Mouse (Mus musculus) embryonic facial prominence, embryonic 13.5 days (tissue): ENCODE measurements at regions not wholly inside any gene's neighbourhood (a gene's known extent, or its start where the extent isn't known, plus 50 kb on each side); places are given as distances from the start of the nearest gene placed in this dataset.
"Not testable (repeated sequence)": the region's sequence is repeated elsewhere in the genome, so short reads cannot be mapped to it uniquely, and the experiment has no call there.

Experiments used
- ATAC-seq: fragments of 200-750 bp; cut with Nextera tagmentation; 2 replicates; pipeline ENCODE4 v1.8.0; 2017; ENCODE audit warnings: low read depth; ENCODE audit not compliant: insufficient number of reproducible peaks, insufficient read depth, low FRiP score, low TSS enrichment
- H3K27ac ChIP-seq: fragments of 300-500 bp; sonication (generic); 2 replicates; pipeline ENCODE4 v1.5.1; 2015; ENCODE audit warnings: moderate library complexity, mild to moderate bottlenecking, inconsistent platforms
- H3K27me3 ChIP-seq: fragments of 300-500 bp; sonication (generic); 2 replicates; pipeline ENCODE4 v1.6.1; 2015; ENCODE audit warnings: mild to moderate bottlenecking, inconsistent platforms
- H3K36me3 ChIP-seq: fragments of 300-500 bp; sonication (generic); 2 replicates; pipeline ENCODE4 v1.6.1; 2015; ENCODE audit warnings: mild to moderate bottlenecking, inconsistent platforms
- H3K4me1 ChIP-seq: fragments of 300-500 bp; sonication (generic); 2 replicates; pipeline ENCODE4 v1.6.1; 2015; ENCODE audit warnings: inconsistent platforms
- H3K4me2 ChIP-seq: fragments of 300-500 bp; sonication (generic); 2 replicates; pipeline ENCODE4 v1.6.1; 2015; ENCODE audit warnings: moderate library complexity, mild to moderate bottlenecking, inconsistent platforms
- H3K4me3 ChIP-seq: fragments of 300-500 bp; sonication (generic); 2 replicates; pipeline ENCODE4 v1.5.1; 2015; ENCODE audit warnings: mild to moderate bottlenecking, inconsistent platforms
- H3K9ac ChIP-seq: fragments of 300-500 bp; sonication (generic); 2 replicates; pipeline ENCODE4 v1.6.1; 2015; ENCODE audit warnings: mild to moderate bottlenecking, inconsistent platforms
- H3K9me3 ChIP-seq: fragments of 300-500 bp; sonication (generic); 2 replicates; pipeline ENCODE4 v1.6.1; 2016; ENCODE audit warnings: inconsistent platforms
- WGBS: fragments of 180-500 bp; shearing (Covaris S2); methylation state at CpG from one replicate; pipeline ENCODE4 v1.1.7; 2015; ENCODE audit warnings: mixed read lengths; 5-methylcytosine and 5-hydroxymethylcytosine counted together

DNA sequence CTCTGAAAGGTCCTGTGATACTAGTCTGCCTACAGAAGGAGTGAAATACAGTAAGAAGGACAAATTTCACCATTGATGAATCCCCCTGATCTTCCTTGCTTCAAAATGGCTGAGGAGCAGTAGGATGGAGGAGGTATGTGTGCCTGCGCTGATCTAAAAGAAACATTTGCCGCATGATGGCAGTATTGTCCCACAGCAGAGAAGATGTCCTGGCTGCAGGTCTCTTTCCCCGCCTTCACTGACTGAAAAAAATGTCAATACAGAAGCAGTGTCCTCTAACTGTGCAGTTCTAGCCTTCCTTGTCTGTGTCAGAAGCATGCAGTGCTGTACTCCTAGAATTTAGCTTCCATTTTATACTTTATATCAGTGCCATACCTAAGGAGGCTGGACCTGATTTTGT is 172.0 kb upstream of the Olfr1324 start:
- Histone ChIP-seq H3K36me3 (peaks cover 27% of the 10 kb centered on the region), H3K4me2 (peak overlapping the region; percentile 43), H3K4me3 (peak overlapping the region; percentile 28)
- H3K4me1 ChIP-seq, H3K9ac ChIP-seq, H3K9me3 ChIP-seq, H3K27me3 ChIP-seq, H3K27ac ChIP-seq: not testable (repeated sequence)
- peak; percentile 56; the same call in 1 of the 2 replicates for ATAC-seq
- WGBS: 64% methylated on average over 3 of the region's 3 CpGs

DNA sequence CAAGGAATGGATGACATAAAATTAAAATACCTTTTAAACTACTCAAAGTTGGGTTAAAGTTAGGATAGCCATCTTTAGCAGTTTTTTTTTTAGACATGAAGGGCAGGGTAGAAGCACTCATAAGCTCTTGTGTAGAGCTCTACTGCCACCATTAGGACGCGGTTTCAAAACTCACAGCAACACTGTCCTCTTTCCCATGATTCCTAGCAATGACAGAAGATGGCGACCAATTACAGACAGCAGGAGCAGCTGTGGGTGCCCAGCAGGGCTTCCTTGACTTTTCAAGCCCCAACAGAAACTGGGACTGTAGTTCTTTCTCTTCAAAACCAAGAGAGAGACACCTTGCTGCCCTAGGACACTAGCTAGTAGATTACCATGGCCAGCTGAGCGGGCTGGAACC is 171.5 kb upstream of the Olfr1324 start:
- Histone ChIP-seq H3K36me3 (peaks cover 27% of the 10 kb centered on the region), H3K4me1 (no peaks in the 10 kb centered on the region), H3K27ac (no peak overlapping the region)

DNA sequence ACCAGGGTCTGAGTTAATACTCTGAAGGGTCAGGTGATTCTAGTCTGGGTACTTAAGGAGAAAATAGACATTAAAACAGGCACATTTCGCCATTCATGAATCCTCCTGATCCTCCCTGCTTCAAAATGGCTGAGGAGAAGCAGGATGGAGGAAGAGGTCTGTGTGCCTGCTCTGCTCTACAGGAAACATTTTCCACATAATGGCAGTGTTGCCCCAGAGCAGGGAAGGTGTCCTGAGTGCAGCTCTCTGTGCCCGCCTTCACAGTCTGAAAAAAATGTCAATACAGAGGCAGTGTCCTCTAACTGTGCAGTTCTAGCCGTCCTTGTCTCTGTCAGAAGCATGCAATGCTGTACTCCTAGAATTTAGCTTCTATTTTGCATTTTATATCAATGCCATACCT is 169.3 kb upstream of the Olfr1324 start:
- not testable (repeated sequence) for H3K9me3 ChIP-seq, ATAC-seq

More for the DNA sequence above, 171.5 kb upstream of the Olfr1324 start:
- H3K9ac ChIP-seq: no peak overlapping the region
- H3K9me3 ChIP-seq: no peaks in the 10 kb centered on the region
- 69% methylated on average over 4 of the region's 4 CpGs for WGBS
- no peak for ATAC-seq
- H3K4me2 ChIP-seq: peak overlapping the region; percentile 43
- H3K27me3 ChIP-seq: no peaks in the 10 kb centered on the region
- H3K4me3 ChIP-seq: peak overlapping the region; percentile 28

DNA sequence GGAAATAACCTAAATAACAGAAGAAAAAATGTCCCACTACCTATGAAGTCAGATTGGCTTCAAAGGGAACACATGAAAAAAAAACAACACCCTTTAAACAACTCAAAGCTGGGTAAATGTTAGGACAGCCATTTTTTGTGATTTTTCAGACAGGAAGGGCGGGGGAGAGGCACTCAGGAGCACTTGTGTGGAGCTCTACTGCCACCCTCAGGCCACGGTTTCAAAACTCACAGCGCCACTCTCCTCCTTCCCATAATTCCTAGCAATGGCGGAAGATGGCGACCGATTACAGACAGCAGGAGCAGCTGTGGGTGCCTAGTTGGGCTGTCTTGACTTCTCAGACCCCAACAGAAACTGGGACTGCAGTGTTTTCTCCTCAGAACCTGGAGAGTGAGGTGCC is 168.8 kb upstream of the Olfr1324 start:
- Histone ChIP-seq H3K4me3 (peak overlapping the region; percentile 23; the same call in 1 of the 2 replicates), H3K27me3 (no peaks in the 10 kb centered on the region), H3K36me3 (peaks cover 29% of the 10 kb centered on the region), H3K4me1 (no peaks in the 10 kb centered on the region), H3K27ac (no peak overlapping the region), H3K9ac (no peak overlapping the region), H3K4me2 (peak overlapping the region; percentile 37; the same call in 1 of the 2 replicates), H3K9me3 (no peaks in the 10 kb centered on the region)
- no peak for ATAC-seq
- WGBS: 67% methylated on average over 6 of the region's 6 CpGs

More for the DNA sequence above, 169.3 kb upstream of the Olfr1324 start:
- Histone ChIP-seq H3K4me2 (peak overlapping the region; percentile 37; the same call in 1 of the 2 replicates), H3K4me3 (peak overlapping the region; percentile 23; the same call in 1 of the 2 replicates), H3K36me3 (peaks cover 27% of the 10 kb centered on the region)
- H3K27me3 ChIP-seq, H3K9ac ChIP-seq, H3K4me1 ChIP-seq, H3K27ac ChIP-seq: not testable (repeated sequence)
- 74% methylated on average over 3 of the region's 3 CpGs for WGBS

DNA sequence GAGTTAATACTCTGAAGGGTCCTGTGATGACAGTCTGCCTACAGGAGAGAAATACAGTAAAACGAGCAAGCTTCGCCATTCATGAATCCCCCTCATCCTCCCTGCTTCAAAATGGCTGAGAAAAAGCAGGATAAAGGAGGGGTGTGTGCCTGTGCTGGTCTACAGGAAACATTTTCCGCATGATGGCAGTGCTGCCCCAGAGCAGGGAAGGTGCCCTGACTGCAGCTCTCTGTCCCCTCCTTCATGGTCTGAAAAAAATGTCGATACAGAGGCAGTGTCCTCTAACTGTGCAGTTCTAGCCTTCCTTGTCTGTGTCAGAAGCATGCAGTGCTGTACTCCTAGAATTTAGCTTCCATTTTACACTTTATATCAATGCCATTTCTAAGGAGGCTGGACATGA is 166.7 kb upstream of the Olfr1324 start:
- H3K9me3 ChIP-seq, H3K27me3 ChIP-seq, ATAC-seq, H3K4me2 ChIP-seq, H3K27ac ChIP-seq, H3K4me1 ChIP-seq, H3K4me3 ChIP-seq, H3K9ac ChIP-seq: not testable (repeated sequence)
- 66% methylated on average over 4 of the region's 4 CpGs for WGBS
- H3K36me3 ChIP-seq: peaks cover 41% of the 10 kb centered on the region

DNA sequence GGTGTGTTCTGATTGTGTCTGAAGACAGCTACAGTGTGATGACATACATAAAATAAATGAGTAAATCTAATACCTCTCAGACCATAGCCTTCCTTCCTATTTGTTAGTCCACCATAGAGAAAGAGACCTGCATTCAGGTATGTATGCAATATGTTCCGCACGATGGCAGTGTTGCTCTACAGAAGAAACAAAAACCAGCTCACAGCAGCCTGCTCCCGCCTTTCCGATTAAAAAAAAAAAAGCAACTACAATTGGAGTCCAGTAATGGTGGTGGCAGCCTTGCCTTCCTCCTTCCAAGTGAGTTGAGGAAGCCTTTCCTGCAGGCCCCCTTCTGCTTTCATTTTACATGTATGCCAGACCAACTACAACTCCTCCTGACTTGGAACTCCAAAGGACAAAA is 163.2 kb upstream of the Olfr1324 start:
- WGBS: 56% methylated on average over 4 of the region's 4 CpGs
- H3K36me3 ChIP-seq: peaks cover 22% of the 10 kb centered on the region; the same call in 1 of the 2 replicates
- H3K9me3 ChIP-seq: no peaks in the 10 kb centered on the region
- no peak overlapping the region for H3K9ac ChIP-seq
- H3K4me2 ChIP-seq: 0 out of 2 replicates have a peak overlapping the region, but pooled peaks have one; percentile 28
- no peak overlapping the region for H3K4me3 ChIP-seq
- no peak overlapping the region for H3K27ac ChIP-seq
- no peaks in the 10 kb centered on the region for H3K27me3 ChIP-seq
- ATAC-seq: no peak
- H3K4me1 ChIP-seq: no peaks in the 10 kb centered on the region

DNA sequence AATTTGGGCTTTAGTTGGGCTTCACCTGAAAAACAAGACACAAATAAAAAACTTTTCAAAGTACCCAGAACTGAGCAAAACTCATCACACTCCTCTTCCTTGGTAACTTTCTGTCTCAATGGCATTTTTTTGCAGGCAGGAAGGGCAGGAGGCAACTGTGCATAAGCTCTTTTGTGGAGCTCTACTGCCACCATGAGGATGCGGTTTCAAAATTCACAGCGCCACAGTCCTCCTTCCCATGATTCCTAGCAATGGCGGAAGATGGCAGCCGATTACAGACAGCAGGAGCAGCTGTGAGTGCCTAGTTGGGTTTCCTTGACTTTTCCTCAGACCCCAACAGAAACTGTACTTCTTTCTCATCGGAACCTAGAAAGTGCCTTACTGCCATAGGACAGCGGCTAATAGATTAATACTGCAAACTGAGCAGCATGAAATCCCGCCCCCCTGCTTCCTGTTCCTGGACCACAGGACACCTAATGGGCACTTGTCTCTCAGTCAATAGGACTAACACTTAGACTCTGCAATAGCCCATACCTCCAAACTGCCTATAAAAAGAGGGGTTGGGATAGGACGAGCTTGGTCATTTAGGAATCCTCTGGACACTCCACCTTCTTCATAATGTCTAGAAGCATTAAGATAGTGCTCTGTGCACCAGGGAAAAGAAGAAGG is 162.5 kb upstream of the Olfr1324 start:
- 68% methylated on average over 8 of the region's 8 CpGs for WGBS
- H3K4me1 ChIP-seq: no peaks in the 10 kb centered on the region
- no peak for ATAC-seq
- H3K27me3 ChIP-seq: no peaks in the 10 kb centered on the region
- peaks cover 22% of the 10 kb centered on the region; the same call in 1 of the 2 replicates for H3K36me3 ChIP-seq
- no peak overlapping the region for H3K9ac ChIP-seq
- peak overlapping the region; percentile 13; the same call in 1 of the 2 replicates for H3K4me3 ChIP-seq
- H3K9me3 ChIP-seq: no peaks in the 10 kb centered on the region
- peak overlapping the region; percentile 28 for H3K4me2 ChIP-seq
- H3K27ac ChIP-seq: no peak overlapping the region

DNA sequence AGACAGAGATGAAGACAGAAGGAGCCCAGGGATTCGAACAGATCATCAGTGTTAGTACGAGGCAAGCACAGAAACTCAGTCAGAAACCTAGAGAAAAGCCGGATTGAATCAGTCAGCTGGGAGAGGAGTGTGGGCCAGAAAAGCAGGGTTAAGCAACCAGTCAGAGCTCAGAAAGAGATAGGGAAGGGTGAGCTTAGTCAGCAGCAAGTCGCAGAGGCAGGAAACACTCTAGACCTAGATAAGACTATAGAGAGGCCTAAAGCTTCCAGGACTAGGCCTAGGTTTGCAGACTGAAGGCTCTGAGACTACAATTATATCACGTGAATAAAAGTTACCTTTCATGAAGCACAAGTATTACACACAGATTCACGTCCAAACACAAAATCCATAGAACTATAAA is 160.6 kb upstream of the Olfr1324 start:
- H3K9me3 ChIP-seq: no peaks in the 10 kb centered on the region
- no peaks in the 10 kb centered on the region for H3K27me3 ChIP-seq
- ATAC-seq: no peak
- no peak overlapping the region for H3K27ac ChIP-seq
- no peak overlapping the region for H3K4me2 ChIP-seq
- H3K4me3 ChIP-seq: no peak overlapping the region
- H3K36me3 ChIP-seq: peaks cover 31% of the 10 kb centered on the region; the same call in 1 of the 2 replicates
- 85% methylated on average over 6 of the region's 6 CpGs for WGBS
- no peaks in the 10 kb centered on the region for H3K4me1 ChIP-seq
- no peak overlapping the region for H3K9ac ChIP-seq

DNA sequence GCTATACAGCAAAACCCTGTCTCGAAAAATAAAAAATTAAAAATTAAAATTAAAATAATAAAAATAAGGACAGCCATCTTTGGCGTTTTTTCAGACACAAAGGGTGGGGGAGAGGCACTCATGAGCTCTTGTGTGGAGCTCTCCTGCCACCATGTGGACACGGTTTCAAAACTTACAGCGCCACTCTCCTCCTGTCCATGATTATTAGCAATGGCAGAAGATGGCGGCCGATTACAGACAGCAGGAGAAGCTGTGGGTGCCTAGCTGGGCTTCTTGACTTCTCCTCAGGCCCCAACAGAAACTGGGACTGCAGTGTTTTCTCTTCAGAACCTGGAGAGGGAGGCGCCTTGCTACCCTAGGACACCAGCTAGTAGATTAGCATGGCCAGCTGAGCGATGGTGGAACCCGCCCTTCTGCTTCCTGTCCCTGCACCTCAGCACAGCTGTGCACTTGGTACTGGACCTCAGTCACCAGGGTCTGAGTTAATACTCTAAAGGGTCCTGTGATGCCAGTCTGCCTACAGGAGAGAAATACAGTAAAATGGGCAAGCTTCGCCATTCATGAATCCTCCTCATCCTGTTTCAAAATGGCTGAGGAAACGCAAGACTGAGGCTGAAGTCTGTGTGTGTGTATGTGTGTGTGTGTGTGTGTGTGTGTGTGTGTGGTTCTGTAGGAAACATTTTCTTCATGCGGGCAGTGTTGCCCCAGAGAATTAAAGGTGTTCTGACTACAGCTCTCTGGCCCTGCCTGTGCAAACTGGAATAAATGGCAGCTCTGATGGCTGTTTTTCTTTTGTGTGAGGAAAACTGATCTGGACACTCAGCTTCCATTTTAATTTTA is 155.7 kb upstream of the Olfr1324 start:
- H3K4me1 ChIP-seq: no peaks in the 10 kb centered on the region
- H3K4me3 ChIP-seq: 0 out of 2 replicates have a peak overlapping the region, but pooled peaks have one; percentile 11
- H3K27ac ChIP-seq: peak overlapping the region; percentile 36; the same call in 1 of the 2 replicates
- no peak for ATAC-seq
- H3K9ac ChIP-seq: no peak overlapping the region
- no peaks in the 10 kb centered on the region for H3K27me3 ChIP-seq
- peak overlapping the region; percentile 22; the same call in 1 of the 2 replicates for H3K4me2 ChIP-seq
- peaks cover 23% of the 10 kb centered on the region for H3K36me3 ChIP-seq
- 64% methylated on average over 12 of the region's 12 CpGs for WGBS
- no peaks in the 10 kb centered on the region for H3K9me3 ChIP-seq

DNA sequence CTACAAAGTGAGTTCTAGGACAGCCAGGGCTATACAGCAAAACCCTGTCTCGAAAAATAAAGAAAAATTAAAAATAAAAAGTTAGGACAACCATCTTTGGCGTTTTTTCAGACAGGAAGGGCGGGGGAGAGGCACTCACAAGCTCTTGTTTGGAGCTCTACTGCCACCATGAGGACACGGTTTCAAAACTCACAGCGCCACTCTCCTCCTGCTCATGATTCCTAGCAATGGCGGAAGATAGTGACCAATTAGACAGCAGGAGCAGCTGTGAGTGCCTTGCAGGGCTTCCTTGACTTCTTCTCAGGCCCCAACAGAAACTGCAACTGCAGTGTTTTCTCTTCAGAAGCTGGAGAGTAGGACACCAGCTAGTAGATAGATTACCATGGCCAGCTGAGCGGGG is 151.9 kb upstream of the Olfr1324 start:
- no peak overlapping the region for H3K27ac ChIP-seq
- 0 out of 2 replicates have a peak overlapping the region, but pooled peaks have one; percentile 12 for H3K4me3 ChIP-seq
- peak overlapping the region; percentile 44 for H3K4me2 ChIP-seq
- H3K9me3 ChIP-seq: no peaks in the 10 kb centered on the region
- no peaks in the 10 kb centered on the region for H3K4me1 ChIP-seq
- H3K27me3 ChIP-seq: no peaks in the 10 kb centered on the region
- no peak for ATAC-seq
- 71% methylated on average over 7 of the region's 7 CpGs for WGBS
- peaks cover 21% of the 10 kb centered on the region for H3K36me3 ChIP-seq
- H3K9ac ChIP-seq: no peak overlapping the region

DNA sequence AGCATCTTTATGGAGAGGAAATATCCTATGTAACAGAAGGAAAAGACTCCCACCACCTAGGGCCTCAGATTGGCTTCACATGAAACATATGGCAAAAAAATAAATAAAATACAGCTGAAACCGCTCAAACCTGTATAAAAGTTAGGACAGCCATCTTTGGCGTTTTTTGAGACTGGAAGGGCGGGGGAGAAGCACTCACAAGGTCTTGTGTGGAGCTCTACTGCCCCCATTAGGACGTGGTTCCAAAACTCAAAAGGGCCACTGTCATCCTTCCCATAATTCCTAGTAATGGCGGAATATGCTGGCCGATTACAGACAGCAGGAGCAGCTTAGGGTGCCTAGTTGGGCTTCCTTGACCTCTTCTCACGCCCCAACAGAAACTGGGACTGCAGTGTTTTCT is 148.5 kb upstream of the Olfr1324 start:
- H3K27me3 ChIP-seq: no peaks in the 10 kb centered on the region
- peak overlapping the region; percentile 39; the same call in 1 of the 2 replicates for H3K4me2 ChIP-seq
- no peaks in the 10 kb centered on the region for H3K9me3 ChIP-seq
- no peak for ATAC-seq
- H3K4me3 ChIP-seq: peak overlapping the region; percentile 22
- H3K9ac ChIP-seq: no peak overlapping the region
- H3K27ac ChIP-seq: no peak overlapping the region
- H3K36me3 ChIP-seq: peaks cover 13% of the 10 kb centered on the region
- no peaks in the 10 kb centered on the region for H3K4me1 ChIP-seq
- WGBS: 50% methylated on average over 7 of the region's 7 CpGs
